Mouse (Mus musculus): ENCODE data around the gene Cntnap2.
"Not testable (repeated sequence)": the region's sequence is repeated elsewhere in the genome, so short reads cannot be mapped to it uniquely, and the experiment has no call there.

Gene Cntnap2

GRCm38 (mm10) chr6:46996010-46996602, 1936.9 kb downstream of the Cntnap2 start:
- in situ Hi-C loops (cut with MboI), result no loop called here

- in situ Hi-C loops (cut with MboI), result no loop called here
These were observed 1945.3 kb downstream of the Cntnap2 start for GRCm38 (mm10) chr6:47004430-47004829.

- in situ Hi-C loops (cut with MboI), result no loop called here
These were observed 1953.8 kb downstream of the Cntnap2 start for GRCm38 (mm10) chr6:47012933-47013332.

- in situ Hi-C loops (cut with MboI), result no loop called here
These were observed 1954.4 kb downstream of the Cntnap2 start for GRCm38 (mm10) chr6:47013535-47013934.

- in situ Hi-C loops (cut with MboI), result no loop called here
These were observed 1955.9 kb downstream of the Cntnap2 start for GRCm38 (mm10) chr6:47014886-47015586.

- in situ Hi-C loops (cut with MboI), result no loop called here
These were observed 1967.0 kb downstream of the Cntnap2 start for GRCm38 (mm10) chr6:47026064-47026686.

- in situ Hi-C loops (cut with MboI), result no loop called here
These were observed 1972.2 kb downstream of the Cntnap2 start for GRCm38 (mm10) chr6:47031362-47031761.

- in situ Hi-C loops (cut with MboI), result no loop called here
These were observed 1983.4 kb downstream of the Cntnap2 start for GRCm38 (mm10) chr6:47042602-47043001.

- in situ Hi-C loops (cut with MboI), result no loop called here
These were observed 1984.4 kb downstream of the Cntnap2 start for GRCm38 (mm10) chr6:47043586-47043985.

GRCm38 (mm10) chr6:47044385-47045200, 1985.4 kb downstream of the Cntnap2 start:
- in situ Hi-C loops (cut with MboI), result no loop called here

GRCm38 (mm10) chr6:47049051-47049450, 1989.9 kb downstream of the Cntnap2 start:
- in situ Hi-C loops (cut with MboI), result no loop called here

- in situ Hi-C loops (cut with MboI), result no loop called here
These were observed 1991.4 kb downstream of the Cntnap2 start for GRCm38 (mm10) chr6:47050319-47051222.

- in situ Hi-C loops (cut with MboI), result no loop called here
These were observed 2002.2 kb downstream of the Cntnap2 start for GRCm38 (mm10) chr6:47061341-47061740.

- in situ Hi-C loops (cut with MboI), result no loop called here
These were observed 2030.8 kb downstream of the Cntnap2 start for GRCm38 (mm10) chr6:47089998-47090397.

- in situ Hi-C loops (cut with MboI), result no loop called here
These were observed 2045.8 kb downstream of the Cntnap2 start for GRCm38 (mm10) chr6:47104951-47105350.

- in situ Hi-C loops (cut with MboI), result no loop called here
These were observed 2050.5 kb downstream of the Cntnap2 start for GRCm38 (mm10) chr6:47109582-47110220.

- in situ Hi-C loops (cut with MboI), result not testable (repeated sequence)
These were observed 2074.9 kb downstream of the Cntnap2 start for GRCm38 (mm10) chr6:47134063-47134462.

GRCm38 (mm10) chr6:47153018-47153417, 2093.9 kb downstream of the Cntnap2 start:
- in situ Hi-C loops (cut with MboI), result not testable (repeated sequence)

GRCm38 (mm10) chr6:47174580-47175294, 2115.6 kb downstream of the Cntnap2 start:
- in situ Hi-C loops (cut with MboI), result not testable (repeated sequence)

All from mature B cell (primary cell).